Mouse (Mus musculus) limb, embryonic 14.5 days (tissue): Measurements from ENCODE around the gene Ptpn3. TPM values are rescaled to one million over a fixed set of nuclear protein-coding genes. Genes with fewer than 3 reads are reported as not detected.

Source experiments
- ATAC-seq: fragments of 200-750 bp; cut with Nextera tagmentation; 2 replicates; pipeline ENCODE4 v1.8.0; 2017; ENCODE audit warnings: low read depth, moderate number of reproducible peaks, moderate TSS enrichment; ENCODE audit not compliant: low FRiP score
- DNase-seq: peaks from one replicate; pipeline ENCODE4 v3.0.0-alpha.2; 2015; ENCODE audit warnings: low spot score
- H3K27ac ChIP-seq: fragments of 300-500 bp; sonication (generic); replicated peaks from 2 replicates; pipeline ENCODE4 v1.5.1; 2014; ENCODE audit warnings: low read depth, mild to moderate bottlenecking, low read length, moderate library complexity, mixed read lengths
- H3K27me3 ChIP-seq: fragments of 300-500 bp; sonication (generic); 2 replicates; pipeline ENCODE4 v1.6.1; 2014; ENCODE audit warnings: low read length, mixed read lengths; ENCODE audit not compliant: control insufficient read depth, insufficient read depth
- H3K36me3 ChIP-seq: fragments of 300-500 bp; sonication (generic); 2 replicates; pipeline ENCODE4 v1.6.1; 2014; ENCODE audit warnings: mild to moderate bottlenecking, low read length, moderate library complexity, mixed read lengths; ENCODE audit not compliant: control insufficient read depth, insufficient read depth
- H3K4me1 ChIP-seq: fragments of 300-500 bp; sonication (generic); 2 replicates; pipeline ENCODE4 v1.6.1; 2014; ENCODE audit warnings: antibody characterized with exemption, low read length, mixed read lengths; ENCODE audit not compliant: control insufficient read depth, insufficient read depth
- H3K4me2 ChIP-seq: fragments of 300-500 bp; sonication (generic); replicated peaks from 2 replicates; pipeline ENCODE4 v1.6.1; 2014; ENCODE audit warnings: low read depth, mild to moderate bottlenecking, low read length, moderate library complexity; ENCODE audit not compliant: severe bottlenecking
- H3K4me3 ChIP-seq: fragments of 300-500 bp; sonication (generic); replicated peaks from 2 replicates; pipeline ENCODE4 v1.5.1; 2014; ENCODE audit warnings: low read length
- H3K9ac ChIP-seq: fragments of 300-500 bp; sonication (generic); 2 replicates; pipeline ENCODE4 v1.6.1; 2014; ENCODE audit warnings: mild to moderate bottlenecking, low read depth, low read length, moderate library complexity; ENCODE audit not compliant: severe bottlenecking
- H3K9me3 ChIP-seq: fragments of 300-500 bp; sonication (generic); 2 replicates; pipeline ENCODE4 v1.6.1; 2016; ENCODE audit warnings: low read length; ENCODE audit not compliant: control insufficient read depth
- POLR2A ChIP-seq: fragments of 200-500 bp; IDR thresholded peaks from 2 replicates; pipeline ENCODE4 v1.8.0; 2012; ENCODE audit warnings: inconsistent platforms, mild to moderate bottlenecking, moderate library complexity, borderline replicate concordance; ENCODE audit not compliant: insufficient read depth, insufficient read length; ENCODE audit errors: extremely low read depth
- WGBS: fragments of 180-500 bp; shearing (Covaris S2); extraction: QIAGEN DNeasy Blood & Tissue Kit; methylation state at CpG from one replicate; pipeline ENCODE4 v1.1.7; 2014; 5-methylcytosine and 5-hydroxymethylcytosine counted together
- polyA plus RNA-seq, 2 experiments: library from polyadenylated mRNA; depleted of rRNA in 1 of 2; stranded (reverse) in 1 of 2; unstranded in 1 of 2; fragments of >200 nt; fragmentation: Nextera tagmentation in 1 of 2; extraction: Ambion mirVana in 1 of 2; gene quantifications; 2 replicates each; pipeline versions ENCODE4 v1.2.1 to v1.2.3; 2012 to 2014

Ptpn3 gene
- polyA plus RNA-seq, 2 experiments: 3.4 to 4.7 TPM

- Histone ChIP-seq H3K4me1 (no peaks in the 10 kb centered on the region), H3K9ac (no peak overlapping the region), H3K9me3 (no peaks in the 10 kb centered on the region), H3K4me2 (no peak overlapping the region), H3K27ac (no peak overlapping the region), H3K27me3 (no peaks in the 10 kb centered on the region), H3K4me3 (no peak overlapping the region), H3K36me3 (no peaks in the 10 kb centered on the region)
- 86% methylated on average over 10 of the region's 10 CpGs for WGBS
- no peak for DNase-seq
- ATAC-seq: no peak
- no peak for TF ChIP-seq POLR2A
Observed at GRCm38 (mm10) chr4:57269344-57269743, 32.3 kb downstream of the Ptpn3 start.

- H3K4me3 ChIP-seq: no peak overlapping the region
- WGBS: 83% methylated on average over 8 of the region's 8 CpGs
- H3K27ac ChIP-seq: no peak overlapping the region
- no peaks in the 10 kb centered on the region for H3K9me3 ChIP-seq
- no peak overlapping the region for H3K9ac ChIP-seq
- H3K4me1 ChIP-seq: peaks cover 1% of the 10 kb centered on the region; the same call in 1 of the 2 replicates
- H3K27me3 ChIP-seq: no peaks in the 10 kb centered on the region
- no peaks in the 10 kb centered on the region for H3K36me3 ChIP-seq
- TF ChIP-seq POLR2A: no peak
- no peak overlapping the region for H3K4me2 ChIP-seq
- no peak for ATAC-seq
- no peak for DNase-seq
Observed at GRCm38 (mm10) chr4:57268330-57268729, 33.3 kb downstream of the Ptpn3 start.

DNA sequence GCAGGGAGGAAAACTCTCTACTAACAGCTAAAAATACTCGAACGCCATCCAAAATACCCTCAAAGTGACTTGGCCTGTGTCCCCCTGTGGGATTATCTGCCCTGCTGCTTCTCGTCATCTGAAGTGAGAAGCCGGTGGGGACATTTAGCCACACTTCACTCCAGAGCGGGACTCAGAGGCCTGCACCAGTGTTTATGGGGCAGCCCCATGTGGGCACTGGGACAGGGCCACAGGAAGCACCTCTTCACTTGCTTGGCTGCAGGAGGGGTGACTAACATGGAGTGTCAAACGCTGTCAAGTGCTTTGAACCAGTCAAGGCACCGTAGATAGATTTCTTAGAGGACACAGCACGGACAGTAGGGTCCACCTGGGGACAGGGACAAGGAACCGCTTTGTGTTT, 35.2 kb downstream of the Ptpn3 start:
- no peaks in the 10 kb centered on the region for H3K36me3 ChIP-seq
- no peak for TF ChIP-seq POLR2A
- no peak overlapping the region for H3K27ac ChIP-seq
- no peak overlapping the region for H3K9ac ChIP-seq
- 69% methylated on average over 9 of the region's 9 CpGs for WGBS
- no peak for ATAC-seq
- peaks cover 21% of the 10 kb centered on the region for H3K4me1 ChIP-seq
- H3K9me3 ChIP-seq: no peaks in the 10 kb centered on the region
- no peak overlapping the region for H3K4me3 ChIP-seq
- no peak overlapping the region for H3K4me2 ChIP-seq
- DNase-seq: no peak
- H3K27me3 ChIP-seq: no peaks in the 10 kb centered on the region

DNA sequence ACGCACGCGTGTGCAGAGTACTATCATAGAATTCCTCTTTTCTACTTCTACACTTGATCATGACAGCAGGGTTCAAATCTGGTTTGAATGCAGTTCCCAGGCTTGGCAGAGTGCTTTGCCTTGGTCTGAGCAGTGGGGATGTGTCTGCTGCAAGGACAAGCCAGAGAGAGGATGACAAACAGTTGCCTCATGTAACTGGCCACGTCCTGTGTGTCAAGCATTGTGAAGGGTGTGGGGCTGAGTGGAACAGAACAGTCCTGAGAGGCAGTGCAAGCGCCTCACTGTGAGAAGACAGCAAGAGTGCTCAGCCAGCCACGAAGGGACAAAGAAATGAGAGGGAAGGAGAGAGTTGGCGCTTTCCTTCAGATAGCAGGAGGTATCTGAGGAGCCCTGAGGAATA, 37.9 kb downstream of the Ptpn3 start:
- Histone ChIP-seq H3K27me3 (no peaks in the 10 kb centered on the region), H3K9ac (no peak overlapping the region), H3K27ac (no peak overlapping the region), H3K4me1 (peaks cover 26% of the 10 kb centered on the region), H3K9me3 (no peaks in the 10 kb centered on the region), H3K36me3 (no peaks in the 10 kb centered on the region), H3K4me3 (no peak overlapping the region), H3K4me2 (no peak overlapping the region)
- DNase-seq (no peak), ATAC-seq (no peak)
- no peak for TF ChIP-seq POLR2A
- 87% methylated on average over 7 of the region's 7 CpGs for WGBS

DNA sequence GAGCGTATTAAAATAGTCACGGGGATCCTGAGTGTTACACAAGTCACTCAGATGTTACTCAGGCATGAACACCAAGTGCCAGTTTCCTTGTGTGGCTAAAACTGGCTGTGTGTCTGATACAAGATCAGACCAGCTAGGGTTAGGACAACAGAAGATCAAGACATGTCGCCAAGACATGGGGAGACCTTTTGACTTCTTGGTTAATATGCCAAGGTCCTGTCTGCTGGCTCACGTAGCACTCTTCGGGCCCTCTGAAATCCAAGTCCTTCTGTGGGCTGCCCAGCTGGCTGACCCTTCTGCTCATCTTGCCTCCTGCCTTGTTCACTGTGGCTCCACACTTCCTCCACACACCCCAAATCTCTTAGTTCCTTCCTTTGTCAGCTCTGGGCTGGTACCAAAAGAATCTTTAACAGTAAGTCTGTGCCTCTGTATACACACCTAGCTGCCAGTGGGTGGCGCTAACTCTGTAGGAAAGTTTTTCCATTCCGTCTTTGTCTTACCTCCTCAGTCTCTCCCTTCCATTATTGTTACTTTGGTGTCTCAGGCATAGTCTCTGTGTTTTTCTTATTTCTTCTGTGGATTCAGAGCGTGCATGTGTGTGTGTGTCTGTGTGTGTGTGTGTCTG, 38.5 kb downstream of the Ptpn3 start:
- no peaks in the 10 kb centered on the region for H3K9me3 ChIP-seq
- no peaks in the 10 kb centered on the region for H3K36me3 ChIP-seq
- no peak overlapping the region for H3K4me3 ChIP-seq
- DNase-seq (no peak), ATAC-seq (no peak)
- H3K27me3 ChIP-seq: no peaks in the 10 kb centered on the region
- TF ChIP-seq POLR2A: no peak
- 66% methylated on average over 8 of the region's 8 CpGs for WGBS
- no peak overlapping the region for H3K4me2 ChIP-seq
- H3K4me1 ChIP-seq: peaks cover 30% of the 10 kb centered on the region
- H3K27ac ChIP-seq: 0 out of 2 replicates have a peak overlapping the region, but pooled peaks have one; percentile 26
- no peak overlapping the region for H3K9ac ChIP-seq
